Mouse (Mus musculus): ENCODE results near the gene Tdo2. TPM values are rescaled to one million over a fixed set of nuclear protein-coding genes. Genes with fewer than 3 reads are reported as not detected.

The Tdo2 gene
- polyA plus RNA-seq, 1 experiment = 0.60 TPM

GRCm38 (mm10) chr3:81910286-81911036 lies 65.5 kb downstream of the Tdo2 start:
- DNase-seq = no peak
- WGBS = 77% methylated on average over 6 of the region's 6 CpGs
- TF ChIP-seq POLR2A (IDR thresholded peaks at IDR 0.05; ENCODE audit: borderline replicate concordance, extremely low read depth, low read depth, low read length) (no peak), CTCF (IDR thresholded peaks at IDR 0.05; ENCODE audit: insufficient read depth, low read length) (no peak)
- H3K4me1 ChIP-seq (ENCODE audit: control insufficient read depth, insufficient read depth, low read length) = no peaks in the 10 kb centered on the region
- no peak overlapping the region for H3K4me3 ChIP-seq (replicated peaks; ENCODE audit: extremely low read depth, low read depth, low read length)

Other genes with a start within 250 kb of the Tdo2 start
- 9.5 and 16.7 TPM in 2 replicates for gene Ctso, start 43.6 kb downstream of the Tdo2 start, polyA plus RNA-seq (2012; rRNA removed)
- gene Asic5, start 6.1 kb upstream of the Tdo2 start, polyA plus RNA-seq (2012; rRNA removed) = not detected in 2 replicates
- 36.0 and 58.4 TPM in 2 replicates for gene Gucy1b1, start 98.5 kb upstream of the Tdo2 start, polyA plus RNA-seq (2012; rRNA removed)
- gene Gucy1a1, start 169.6 kb upstream of the Tdo2 start, polyA plus RNA-seq (2012; rRNA removed) = 52.2 and 81.5 TPM in 2 replicates

Data from lung, adult 2 months (tissue).